Mouse (Mus musculus): ENCODE results near the gene Cars. TPM values are rescaled to one million over a fixed set of nuclear protein-coding genes. Genes with fewer than 3 reads are reported as not detected.

Gene Cars
- polyA plus RNA-seq, 1 experiment from 2014 or later = 24.7 TPM

- 90% methylated on average over 5 of the region's 5 CpGs for WGBS
- H3K4me2 ChIP-seq = no peak overlapping the region
- ATAC-seq (replicated peaks; ENCODE audit: insufficient number of reproducible peaks, insufficient read depth, low FRiP score, low read depth) = no peak
- H3K9ac ChIP-seq = no peak overlapping the region
- H3K4me3 ChIP-seq = no peak overlapping the region
- H3K36me3 ChIP-seq = peaks cover 38% of the 10 kb centered on the region
- H3K9me3 ChIP-seq (replicated peaks) = no peaks in the 10 kb centered on the region
- no peaks in the 10 kb centered on the region for H3K27me3 ChIP-seq
- H3K4me1 ChIP-seq (replicated peaks) = no peaks in the 10 kb centered on the region
- no peak overlapping the region for H3K27ac ChIP-seq
Measured at GRCm38 (mm10) chr7:143583025-143583424, 16.9 kb downstream of the Cars start.

- H3K4me2 ChIP-seq = no peak overlapping the region
- no peak overlapping the region for H3K4me3 ChIP-seq
- H3K4me1 ChIP-seq (replicated peaks) = no peaks in the 10 kb centered on the region
- H3K9ac ChIP-seq = no peak overlapping the region
- H3K27me3 ChIP-seq = no peaks in the 10 kb centered on the region
- ATAC-seq (replicated peaks; ENCODE audit: insufficient number of reproducible peaks, insufficient read depth, low FRiP score, low read depth) = no peak
- H3K27ac ChIP-seq = no peak overlapping the region
- H3K9me3 ChIP-seq (replicated peaks) = no peaks in the 10 kb centered on the region
- 93% methylated on average over 11 of the region's 11 CpGs for WGBS
- peaks cover 49% of the 10 kb centered on the region for H3K36me3 ChIP-seq
Measured at GRCm38 (mm10) chr7:143575751-143576150, 24.1 kb downstream of the Cars start.

GRCm38 (mm10) chr7:143565648-143566039 is 34.2 kb downstream of the Cars start:
- H3K27ac ChIP-seq = no peak overlapping the region
- H3K4me1 ChIP-seq (replicated peaks) = no peaks in the 10 kb centered on the region
- H3K4me2 ChIP-seq = no peak overlapping the region
- H3K27me3 ChIP-seq = no peaks in the 10 kb centered on the region
- H3K4me3 ChIP-seq = no peak overlapping the region
- H3K9me3 ChIP-seq (replicated peaks) = no peaks in the 10 kb centered on the region
- no peak overlapping the region for H3K9ac ChIP-seq
- no peak for ATAC-seq (replicated peaks; ENCODE audit: insufficient number of reproducible peaks, insufficient read depth, low FRiP score, low read depth)
- WGBS = 49% methylated on average over 3 of the region's 3 CpGs
- H3K36me3 ChIP-seq = peaks cover 50% of the 10 kb centered on the region

- ATAC-seq (replicated peaks; ENCODE audit: insufficient number of reproducible peaks, insufficient read depth, low FRiP score, low read depth) = no peak
- peaks cover 50% of the 10 kb centered on the region for H3K36me3 ChIP-seq
- H3K9me3 ChIP-seq (replicated peaks) = no peaks in the 10 kb centered on the region
- WGBS = 91% methylated on average over 6 of the region's 6 CpGs
- H3K27ac ChIP-seq = no peak overlapping the region
- H3K27me3 ChIP-seq = no peaks in the 10 kb centered on the region
- no peak overlapping the region for H3K4me2 ChIP-seq
- no peaks in the 10 kb centered on the region for H3K4me1 ChIP-seq (replicated peaks)
- no peak overlapping the region for H3K9ac ChIP-seq
- H3K4me3 ChIP-seq = no peak overlapping the region
Measured at GRCm38 (mm10) chr7:143565015-143565647, 34.8 kb downstream of the Cars start.

- Histone ChIP-seq H3K9me3 (replicated peaks) (no peaks in the 10 kb centered on the region), H3K9ac (no peak overlapping the region), H3K36me3 (peaks cover 50% of the 10 kb centered on the region), H3K4me2 (no peak overlapping the region), H3K4me1 (replicated peaks) (no peaks in the 10 kb centered on the region), H3K27ac (no peak overlapping the region), H3K4me3 (no peak overlapping the region), H3K27me3 (no peaks in the 10 kb centered on the region)
- no peak for ATAC-seq (replicated peaks; ENCODE audit: insufficient number of reproducible peaks, insufficient read depth, low FRiP score, low read depth)
- 61% methylated on average over 5 of the region's 5 CpGs for WGBS
Measured at GRCm38 (mm10) chr7:143563787-143564186, 36.1 kb downstream of the Cars start.

- Histone ChIP-seq H3K4me1 (replicated peaks) (peaks cover 4% of the 10 kb centered on the region; the same call in 1 of the 2 replicates), H3K27ac (no peak overlapping the region), H3K9me3 (replicated peaks) (no peaks in the 10 kb centered on the region), H3K9ac (no peak overlapping the region), H3K36me3 (peaks cover 53% of the 10 kb centered on the region), H3K4me2 (no peak overlapping the region), H3K4me3 (no peak overlapping the region), H3K27me3 (no peaks in the 10 kb centered on the region)
- no peak for ATAC-seq (replicated peaks; ENCODE audit: insufficient number of reproducible peaks, insufficient read depth, low FRiP score, low read depth)
- WGBS = 84% methylated on average over 7 of the region's 7 CpGs
Measured at GRCm38 (mm10) chr7:143557616-143558015, 42.3 kb downstream of the Cars start.

GRCm38 (mm10) chr7:143556964-143557610 is 42.8 kb downstream of the Cars start:
- no peak; the same call in 1 of the 2 replicates for ATAC-seq (replicated peaks; ENCODE audit: insufficient number of reproducible peaks, insufficient read depth, low FRiP score, low read depth)
- peaks cover 49% of the 10 kb centered on the region for H3K36me3 ChIP-seq
- WGBS = 57% methylated on average over 8 of the region's 8 CpGs

GRCm38 (mm10) chr7:143549588-143550220 is 50.2 kb downstream of the Cars start:
- H3K4me3 ChIP-seq = peak overlapping the region; percentile 85
- 0 out of 2 replicates have a peak, but pooled peaks cover 4% of the 10 kb centered on the region for H3K36me3 ChIP-seq
- H3K4me2 ChIP-seq = peak overlapping the region; percentile 84
- ATAC-seq (replicated peaks; ENCODE audit: insufficient number of reproducible peaks, insufficient read depth, low FRiP score, low read depth) = no peak
- peaks cover 28% of the 10 kb centered on the region for H3K4me1 ChIP-seq (replicated peaks)
- WGBS = 16% methylated on average over 2 of the region's 2 CpGs
- H3K27me3 ChIP-seq = no peaks in the 10 kb centered on the region
- H3K9me3 ChIP-seq (replicated peaks) = no peaks in the 10 kb centered on the region
- peak overlapping the region; percentile 65 for H3K9ac ChIP-seq
- H3K27ac ChIP-seq = peak overlapping the region; percentile 90

More at GRCm38 (mm10) chr7:143556964-143557610, 42.8 kb downstream of the Cars start:
- H3K27me3 ChIP-seq = no peaks in the 10 kb centered on the region
- no peak overlapping the region for H3K4me2 ChIP-seq
- no peak overlapping the region for H3K4me3 ChIP-seq
- H3K9me3 ChIP-seq (replicated peaks) = no peaks in the 10 kb centered on the region
- no peak overlapping the region for H3K9ac ChIP-seq
- H3K4me1 ChIP-seq (replicated peaks) = peaks cover 4% of the 10 kb centered on the region; the same call in 1 of the 2 replicates
- no peak overlapping the region for H3K27ac ChIP-seq

- Histone ChIP-seq H3K4me2 (peak within 1 kb of the TSS; percentile 84), H3K4me1 (replicated peaks) (peaks cover 29% of the 10 kb centered on the region), H3K27ac (peak within 1 kb of the TSS; percentile 93), H3K9ac (peak within 1 kb of the TSS; percentile 92), H3K4me3 (peak within 1 kb of the TSS; percentile 85), H3K27me3 (no peaks in the 10 kb centered on the region), H3K36me3 (no peaks in the 10 kb centered on the region), H3K9me3 (replicated peaks) (no peaks in the 10 kb centered on the region)
- peak; percentile 99 for ATAC-seq (replicated peaks; ENCODE audit: insufficient number of reproducible peaks, insufficient read depth, low FRiP score, low read depth)
- WGBS = under 1% methylated on average over 43 of the region's 43 CpGs
Measured at GRCm38 (mm10) chr7:143548976-143549457, 50.9 kb downstream of the Cars start, which contains the start of gene Nap1l4. Nap1l4 (minus strand) TSS chr7:143549106.

GRCm38 (mm10) chr7:143548231-143548961 is 51.5 kb downstream of the Cars start:
- peak overlapping the region; percentile 73 for H3K4me2 ChIP-seq
- no peaks in the 10 kb centered on the region for H3K27me3 ChIP-seq
- H3K9me3 ChIP-seq (replicated peaks) = no peaks in the 10 kb centered on the region
- ATAC-seq (replicated peaks; ENCODE audit: insufficient number of reproducible peaks, insufficient read depth, low FRiP score, low read depth) = peak; percentile 79
- peak overlapping the region; percentile 85 for H3K4me3 ChIP-seq
- WGBS = 0% methylated on average over 39 of the region's 63 CpGs
- H3K36me3 ChIP-seq = no peaks in the 10 kb centered on the region
- peak overlapping the region; percentile 92 for H3K9ac ChIP-seq
- peaks cover 34% of the 10 kb centered on the region for H3K4me1 ChIP-seq (replicated peaks)
- H3K27ac ChIP-seq = peak overlapping the region; percentile 93

GRCm38 (mm10) chr7:143546554-143546953 is 53.3 kb downstream of the Cars start:
- H3K4me2 ChIP-seq = no peak overlapping the region; the same call in 1 of the 2 replicates
- no peak for ATAC-seq (replicated peaks; ENCODE audit: insufficient number of reproducible peaks, insufficient read depth, low FRiP score, low read depth)

More at GRCm38 (mm10) chr7:143546554-143546953, 53.3 kb downstream of the Cars start:
- H3K27ac ChIP-seq = no peak overlapping the region
- no peaks in the 10 kb centered on the region for H3K27me3 ChIP-seq
- WGBS = 47% methylated on average over 2 of the region's 2 CpGs
- H3K9me3 ChIP-seq (replicated peaks) = no peaks in the 10 kb centered on the region
- H3K9ac ChIP-seq = 0 out of 2 replicates have a peak overlapping the region, but pooled peaks have one; percentile 16
- H3K36me3 ChIP-seq = no peaks in the 10 kb centered on the region
- H3K4me3 ChIP-seq = no peak overlapping the region
- H3K4me1 ChIP-seq (replicated peaks) = peaks cover 42% of the 10 kb centered on the region
